Mouse (Mus musculus) right cerebral cortex, postnatal 25 days (tissue): Measurements from ENCODE around the gene Rhoj.

Experiments
- DNase-seq: peaks from one replicate; pipeline ENCODE4 v3.0.0; 2022

Rhoj gene

DNA sequence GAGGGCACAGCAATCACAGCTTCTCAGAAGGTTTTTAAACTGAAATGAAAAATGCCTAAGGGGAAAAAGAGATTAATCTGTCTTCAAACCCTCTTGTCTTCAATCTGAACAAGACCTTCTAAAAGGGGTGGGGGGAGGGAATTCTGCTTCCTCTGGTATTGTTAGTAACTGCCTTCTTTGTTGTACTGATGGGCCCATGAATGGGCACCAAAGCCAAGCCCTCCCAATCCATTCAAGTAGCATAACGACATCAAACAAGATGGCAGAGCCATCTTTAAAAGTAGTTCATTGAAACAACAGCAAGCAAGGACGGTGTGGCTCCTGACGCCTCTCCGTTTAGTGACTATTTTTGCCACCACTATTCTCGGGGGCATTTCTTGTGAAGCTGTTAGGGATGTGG lies 42.6 kb downstream of the Rhoj start:
- no peak for DNase-seq

DNA sequence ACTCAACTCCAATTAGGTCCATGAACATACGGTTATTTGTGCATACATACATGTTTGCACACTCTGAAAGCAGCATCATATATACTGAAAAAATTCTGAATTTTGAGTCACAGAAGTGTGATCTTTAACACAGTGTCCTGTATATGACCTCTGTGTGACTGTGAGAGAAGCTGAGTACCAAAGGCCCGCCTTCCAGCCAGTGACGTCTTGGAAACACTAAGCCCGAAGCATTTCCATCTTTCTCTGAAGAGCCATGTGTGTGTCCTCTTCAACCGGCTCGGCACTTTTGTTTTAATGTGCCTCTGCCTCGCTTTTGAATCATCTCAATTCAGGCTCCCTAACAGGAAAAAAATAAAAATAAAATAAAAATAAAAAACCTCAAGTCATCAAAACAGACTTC lies 43.7 kb downstream of the Rhoj start:
- DNase-seq: no peak

DNA sequence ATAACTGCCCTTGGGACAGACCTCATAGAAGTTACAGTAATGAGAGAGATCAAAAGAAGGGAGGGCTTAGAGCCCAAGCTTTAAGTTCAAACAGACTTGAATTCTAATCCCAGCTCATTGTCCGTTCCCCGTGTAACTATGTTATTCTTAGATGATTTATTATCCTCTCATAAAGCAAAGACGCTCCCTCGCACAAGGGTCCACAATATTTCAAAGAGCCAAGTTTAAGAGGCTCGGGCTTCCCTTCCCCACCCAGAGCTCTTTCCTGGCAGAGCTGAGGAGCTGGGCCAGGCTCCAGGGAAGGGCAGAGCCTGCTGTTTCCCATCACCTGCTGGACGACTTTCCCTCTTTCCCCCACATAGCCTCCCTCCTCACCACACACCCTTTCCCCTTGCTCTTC lies 44.3 kb downstream of the Rhoj start:
- DNase-seq: no peak

DNA sequence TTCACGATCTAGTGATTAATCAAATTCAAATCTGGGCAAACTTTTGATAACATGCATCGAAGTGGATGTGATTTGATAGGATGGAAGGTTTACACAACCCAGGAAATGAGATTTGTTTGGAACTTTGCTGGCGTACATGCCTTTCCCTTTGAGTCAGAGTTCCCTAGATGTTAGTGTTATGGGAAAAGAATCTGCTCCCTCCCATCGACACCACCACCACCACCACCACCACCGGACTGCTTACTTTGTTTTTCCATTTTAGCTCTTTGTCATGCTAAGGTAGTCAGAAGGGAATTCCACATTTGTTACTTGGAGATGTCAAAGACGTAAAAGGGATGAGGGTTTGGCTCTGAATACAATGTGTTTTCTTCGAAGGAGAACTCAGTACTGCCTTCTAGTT lies 46.2 kb downstream of the Rhoj start:
- no peak for DNase-seq

DNA sequence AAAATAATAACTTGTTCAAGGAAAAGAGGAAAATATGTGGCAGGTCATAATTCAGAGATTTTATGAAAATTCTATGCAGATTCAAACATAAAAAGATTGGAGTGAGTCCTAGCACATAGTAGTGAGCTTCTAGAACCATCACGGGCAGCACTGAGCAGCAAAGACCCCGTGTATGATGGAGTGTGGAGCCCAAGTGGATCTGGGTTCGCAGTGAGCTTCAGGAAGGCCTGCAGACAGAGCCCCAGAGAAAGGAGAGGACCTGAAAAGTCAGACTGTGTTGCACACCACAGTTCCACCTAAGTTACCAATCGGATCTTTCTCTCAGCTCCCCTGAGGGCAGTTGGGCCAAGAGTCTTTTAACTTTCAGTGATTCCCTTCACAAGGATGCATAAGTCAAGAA lies 49.7 kb downstream of the Rhoj start:
- DNase-seq: no peak

DNA sequence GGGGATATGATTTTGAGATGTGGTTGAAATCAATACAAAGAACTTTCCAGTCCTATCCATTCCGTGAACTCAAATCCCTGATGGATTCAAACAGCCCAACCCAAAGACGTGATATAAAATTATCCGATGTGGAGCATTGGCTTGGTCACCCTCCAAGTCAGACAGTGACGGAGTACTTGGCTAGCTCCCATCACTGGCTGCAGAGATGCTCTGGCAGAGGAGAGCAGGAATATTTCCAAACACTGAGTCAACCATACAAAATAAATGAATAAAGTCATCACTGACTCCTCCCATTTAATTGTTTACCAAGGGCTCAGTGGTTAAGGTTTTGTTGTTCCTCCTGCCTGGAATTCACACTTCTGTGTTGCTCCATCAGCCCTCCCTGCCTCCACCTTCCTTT lies 50.6 kb downstream of the Rhoj start:
- no peak for DNase-seq

DNA sequence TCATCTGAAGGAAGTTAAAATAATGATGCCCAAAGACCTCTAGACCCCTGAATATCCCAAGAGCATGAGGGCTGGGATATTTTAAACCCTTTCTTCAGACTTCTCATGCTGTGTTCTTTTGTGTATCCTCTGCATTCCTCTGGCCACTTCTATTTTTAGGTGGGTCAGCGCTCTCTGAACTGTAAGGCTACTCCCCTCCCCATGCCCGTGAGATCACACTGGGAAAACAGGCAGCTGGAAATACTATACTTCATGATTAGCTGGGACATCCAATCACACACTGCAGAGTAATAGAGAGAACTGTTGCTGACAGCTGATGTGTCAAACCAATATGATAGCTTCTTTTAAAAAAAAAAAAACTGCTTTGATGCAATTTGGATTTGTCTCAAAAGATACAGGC lies 51.4 kb downstream of the Rhoj start:
- DNase-seq: no peak

DNA sequence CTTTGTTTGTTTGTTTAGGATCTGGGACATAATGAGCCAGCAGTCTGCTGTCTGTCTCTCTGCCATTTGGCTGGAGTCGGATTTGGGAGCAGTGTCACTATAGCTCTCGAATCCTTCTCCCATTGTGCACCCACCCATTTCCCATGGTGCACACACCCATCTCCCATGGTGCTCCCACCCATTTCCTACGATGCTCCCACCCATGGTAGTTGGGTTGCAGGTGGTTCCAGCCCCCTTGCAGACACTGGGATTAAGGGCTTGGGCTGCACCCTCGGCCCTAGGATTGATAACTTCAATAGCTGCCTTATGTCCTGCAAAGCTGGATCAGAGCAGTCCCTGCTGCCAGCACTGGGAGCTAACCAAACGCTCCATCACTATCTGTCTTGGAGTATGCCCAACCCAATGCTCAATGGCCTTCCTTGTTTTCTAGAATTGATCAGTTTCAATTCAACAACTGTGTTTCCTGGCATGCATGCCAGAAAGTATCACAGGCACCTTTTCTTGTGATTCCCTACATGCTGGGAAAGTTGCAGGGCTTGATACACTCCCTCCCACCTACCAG lies 51.9 kb downstream of the Rhoj start:
- DNase-seq: no peak

DNA sequence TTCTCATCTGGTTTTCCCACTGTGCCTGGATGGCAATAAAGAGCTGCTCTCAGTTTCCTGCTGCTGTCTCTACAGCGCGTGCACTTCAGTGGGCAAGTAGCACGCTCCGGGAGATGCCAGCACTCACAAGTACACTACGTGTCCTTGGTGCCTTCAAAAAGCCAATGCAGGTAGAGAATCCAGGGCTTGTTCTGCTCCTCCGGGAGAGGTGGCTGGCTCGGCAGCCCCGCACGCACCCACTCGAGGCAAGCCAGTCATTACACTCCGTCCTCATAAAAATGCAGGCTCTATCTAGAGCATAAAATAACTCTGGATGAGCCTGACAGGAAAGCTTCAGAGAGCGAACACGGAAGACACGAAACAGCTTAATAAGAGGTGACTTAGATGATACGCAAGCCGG lies 54.3 kb downstream of the Rhoj start:
- no peak for DNase-seq

DNA sequence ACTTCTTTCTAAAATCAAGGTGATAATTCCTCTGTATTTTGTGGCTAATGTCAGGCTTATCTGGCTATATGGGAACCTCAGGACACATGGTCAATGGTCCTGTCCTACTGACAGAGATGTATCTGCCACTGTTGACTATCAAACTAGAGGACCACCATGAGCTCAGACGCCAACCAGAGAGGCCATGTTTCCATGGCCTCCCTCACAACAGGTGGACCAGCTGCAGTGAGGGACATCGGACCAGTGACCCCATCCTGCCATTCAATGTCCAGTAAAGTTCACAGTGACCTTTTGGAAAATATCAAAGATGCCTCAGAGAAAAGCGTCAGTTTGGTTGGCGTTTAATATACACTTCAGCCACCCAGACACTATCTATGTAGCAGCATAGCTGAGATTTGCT lies 56.3 kb downstream of the Rhoj start:
- no peak for DNase-seq

DNA sequence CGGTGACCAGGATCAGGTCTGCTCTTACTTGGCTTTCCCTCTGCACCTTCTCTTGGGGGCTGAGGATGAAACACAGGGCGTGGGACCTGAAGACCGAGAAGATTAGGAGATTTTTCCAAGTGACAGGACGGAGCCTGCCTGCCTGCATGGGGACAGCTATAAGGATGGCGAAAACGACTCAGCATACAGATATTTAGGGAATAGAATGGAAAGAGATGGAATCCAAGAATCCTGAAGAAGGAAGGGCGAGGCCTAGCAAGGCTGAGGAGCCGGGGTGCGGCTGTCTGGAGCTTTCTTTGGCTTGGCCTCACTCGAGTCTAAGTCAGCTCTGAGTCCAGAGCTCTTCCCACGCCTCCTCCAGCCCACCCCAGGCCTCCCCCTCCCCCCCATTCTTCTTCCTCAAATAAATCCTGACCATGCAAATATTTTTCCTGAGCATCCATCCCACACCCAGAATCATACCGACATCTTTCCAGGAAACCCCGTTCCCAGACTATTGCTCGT lies 57.6 kb downstream of the Rhoj start:
- no peak for DNase-seq

DNA sequence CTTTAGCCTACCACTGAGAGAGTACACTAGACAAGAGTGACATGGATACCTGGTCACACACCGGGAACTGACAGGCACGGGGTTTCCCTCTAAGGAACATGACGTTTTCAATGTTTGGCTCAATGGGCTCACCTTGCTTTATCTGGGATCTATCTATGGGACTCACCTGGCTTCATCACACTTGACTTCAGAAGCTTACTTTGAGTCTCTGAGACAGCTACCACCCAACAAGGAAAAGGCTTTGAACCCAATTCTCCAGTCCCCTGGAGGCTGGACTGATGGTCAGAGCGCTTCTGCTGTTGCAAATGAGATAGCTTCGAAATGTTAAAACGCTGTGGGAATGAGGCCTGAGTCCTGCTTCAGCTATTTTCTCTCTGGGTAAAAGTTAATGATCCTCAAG lies 59.2 kb downstream of the Rhoj start:
- DNase-seq: no peak

DNA sequence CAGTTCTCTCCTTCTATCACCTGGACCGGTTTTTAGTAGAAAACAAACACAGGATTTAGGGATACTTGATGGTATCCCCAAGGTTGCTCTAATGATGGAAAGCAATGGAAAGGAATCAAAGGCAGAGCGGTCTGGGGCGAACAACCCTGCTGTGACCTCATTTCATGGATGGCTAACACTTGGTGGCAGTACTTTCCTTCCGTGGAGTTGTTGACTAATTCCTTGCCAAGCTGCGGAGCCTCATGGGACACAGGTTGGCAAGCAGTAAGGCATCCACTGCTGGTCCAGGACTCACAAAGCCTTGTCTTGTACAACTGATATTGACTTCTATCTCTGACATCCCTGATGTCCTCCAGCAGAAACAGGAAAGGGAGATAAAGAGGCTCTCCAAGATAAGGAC lies 60.4 kb downstream of the Rhoj start:
- DNase-seq: no peak

DNA sequence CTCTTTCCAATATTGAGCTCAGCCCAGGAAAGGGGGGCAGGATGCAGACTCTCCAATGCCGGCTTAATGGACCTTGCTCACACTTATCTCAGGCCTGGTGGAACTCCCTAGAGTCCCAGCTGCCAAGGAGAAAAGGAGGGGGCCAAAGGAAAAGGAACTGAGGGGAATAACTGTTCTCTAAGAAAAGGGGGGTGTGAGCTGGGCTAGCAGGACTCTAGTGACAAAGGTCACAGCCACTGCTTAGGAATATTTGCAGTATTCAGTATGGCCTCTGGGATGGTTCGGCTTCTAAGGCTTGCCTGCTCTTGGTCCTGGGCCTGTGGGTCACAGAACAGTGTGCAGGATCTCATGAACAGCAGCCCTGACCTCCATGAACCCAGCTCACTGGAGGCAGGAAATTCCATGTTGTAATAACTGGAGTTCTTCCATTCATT lies 61.3 kb downstream of the Rhoj start:
- no peak for DNase-seq

DNA sequence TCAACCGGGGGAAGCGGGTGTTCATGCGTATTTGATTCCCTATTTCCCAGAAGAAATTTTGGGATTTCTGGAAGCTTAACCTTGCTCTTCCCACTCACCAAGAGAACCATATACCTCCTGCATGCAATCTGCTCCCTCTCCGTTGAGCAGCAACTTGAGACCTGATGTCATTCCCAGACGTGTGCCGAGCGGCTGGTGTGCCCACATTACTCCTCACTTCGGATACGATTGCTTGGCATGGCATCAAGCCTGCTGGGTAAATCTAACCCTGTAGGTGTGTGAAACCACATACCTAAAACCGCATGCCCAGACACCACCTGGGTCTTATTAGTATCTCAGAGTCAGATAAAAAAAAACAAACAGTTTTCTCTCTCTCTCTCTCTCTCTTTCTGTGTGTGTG lies 66.3 kb downstream of the Rhoj start:
- DNase-seq: no peak

DNA sequence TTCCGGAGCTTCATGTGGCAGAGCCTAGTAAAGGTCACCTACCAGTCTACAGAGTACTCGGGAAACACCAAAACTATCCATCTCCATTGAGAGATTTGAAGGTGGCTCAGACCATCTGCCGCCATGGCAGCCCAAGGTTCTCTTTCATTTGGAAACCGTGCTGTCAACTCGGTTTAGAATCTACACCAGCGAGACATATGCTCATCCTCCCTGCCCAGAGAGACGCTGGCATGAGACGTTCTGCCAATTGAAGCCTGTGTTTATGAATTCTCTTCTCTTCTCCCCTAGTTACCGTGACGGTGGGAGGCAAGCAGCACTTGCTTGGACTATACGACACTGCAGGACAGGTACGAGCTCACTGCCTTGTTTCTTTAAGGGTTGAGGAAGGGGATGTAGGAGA lies 66.9 kb downstream of the Rhoj start:
- DNase-seq: no peak

DNA sequence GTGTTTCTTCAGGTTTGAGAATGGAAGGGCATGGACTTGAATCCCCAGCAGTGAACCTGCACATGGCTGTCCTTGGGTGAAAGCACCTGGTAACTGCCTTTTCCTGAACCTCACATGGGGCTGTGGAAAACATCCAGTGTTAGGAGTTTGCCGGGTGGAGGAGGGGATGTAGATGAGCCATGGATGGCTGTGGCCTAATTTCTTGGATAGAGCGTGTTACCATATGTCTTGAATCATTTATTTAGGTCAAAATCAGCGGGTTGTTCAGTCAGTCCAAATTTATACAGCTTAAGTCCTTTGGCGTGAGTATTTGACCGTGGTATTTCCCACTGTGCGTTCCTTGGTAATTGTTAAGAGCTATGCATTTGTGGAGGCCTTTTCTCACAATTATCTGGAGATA lies 68.0 kb downstream of the Rhoj start:
- no peak for DNase-seq

DNA sequence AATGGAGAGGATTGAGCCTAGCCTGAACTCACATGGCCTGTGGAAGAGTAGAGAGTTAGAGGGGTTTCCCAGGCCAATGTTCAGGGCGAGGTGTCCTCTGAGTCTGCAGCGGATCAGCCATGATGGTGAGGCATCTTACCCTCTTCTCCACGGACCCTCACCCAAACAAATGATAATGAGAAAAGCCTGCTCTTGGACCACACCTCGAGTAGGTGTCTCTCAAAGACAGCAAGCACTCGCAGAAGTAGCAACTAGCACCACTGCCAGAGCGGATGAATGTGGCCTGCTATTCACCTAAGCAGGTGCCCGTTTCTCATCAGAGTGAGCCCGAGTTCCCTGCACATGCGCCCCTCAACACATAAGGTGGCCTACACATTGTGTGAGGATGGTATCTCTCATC lies 78.6 kb downstream of the Rhoj start:
- DNase-seq: no peak

DNA sequence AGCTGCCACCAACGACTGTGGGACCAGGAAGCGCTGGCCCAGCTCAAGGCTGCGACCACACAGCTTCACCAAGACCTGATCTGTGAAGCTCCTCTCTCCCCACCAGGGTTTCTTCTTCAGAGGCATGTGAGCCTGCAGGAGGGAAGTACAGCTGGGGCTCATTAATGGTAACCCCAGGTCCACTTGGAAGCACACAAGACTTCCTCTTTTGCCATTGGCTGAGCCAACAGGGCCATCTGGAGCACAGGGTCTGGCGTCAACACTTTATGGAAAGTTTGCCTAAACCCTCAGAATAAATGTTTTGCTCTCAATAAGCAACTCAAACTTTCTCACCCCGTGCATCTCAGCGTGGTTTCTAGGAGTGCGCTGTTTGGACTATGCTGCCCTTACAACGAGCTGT lies 79.0 kb downstream of the Rhoj start:
- no peak for DNase-seq

DNA sequence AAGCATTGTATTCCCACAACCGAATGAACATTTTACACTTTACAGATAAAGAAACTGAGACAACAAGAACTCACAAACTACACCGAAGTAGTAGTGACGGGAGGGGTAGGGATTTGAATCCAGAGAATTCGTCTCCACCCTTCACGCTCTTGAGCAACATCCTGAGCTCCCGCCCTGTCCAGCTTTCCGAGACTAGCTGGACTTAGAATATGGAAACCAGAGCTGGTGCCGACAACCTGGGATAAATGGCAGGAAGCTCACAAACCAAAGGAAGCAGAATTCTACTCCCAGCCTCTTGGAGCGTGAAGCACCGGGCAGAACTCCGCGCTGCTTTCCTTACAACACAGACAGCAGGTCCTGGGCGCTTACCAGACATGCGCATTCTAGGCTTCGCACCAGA lies 79.7 kb downstream of the Rhoj start:
- DNase-seq: no peak

DNA sequence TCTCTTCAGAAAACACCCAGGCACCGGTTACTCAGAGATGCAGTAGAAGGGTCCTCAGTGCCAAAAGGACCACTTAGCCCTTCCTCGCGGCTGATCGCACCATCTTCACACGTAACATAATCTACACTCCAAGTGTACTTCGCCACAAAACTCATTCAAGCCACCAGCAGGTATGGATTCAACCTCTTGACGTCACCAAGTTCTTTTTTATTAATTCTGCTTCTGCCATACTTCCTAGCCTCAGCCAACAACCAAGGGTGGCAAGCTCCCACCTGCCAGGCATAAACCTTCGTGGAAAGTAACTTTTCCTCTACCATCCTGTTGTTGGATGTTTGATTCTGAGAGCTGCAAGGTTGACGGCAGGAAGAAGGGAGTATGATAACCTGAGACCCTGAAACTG lies 80.4 kb downstream of the Rhoj start:
- no peak for DNase-seq

DNA sequence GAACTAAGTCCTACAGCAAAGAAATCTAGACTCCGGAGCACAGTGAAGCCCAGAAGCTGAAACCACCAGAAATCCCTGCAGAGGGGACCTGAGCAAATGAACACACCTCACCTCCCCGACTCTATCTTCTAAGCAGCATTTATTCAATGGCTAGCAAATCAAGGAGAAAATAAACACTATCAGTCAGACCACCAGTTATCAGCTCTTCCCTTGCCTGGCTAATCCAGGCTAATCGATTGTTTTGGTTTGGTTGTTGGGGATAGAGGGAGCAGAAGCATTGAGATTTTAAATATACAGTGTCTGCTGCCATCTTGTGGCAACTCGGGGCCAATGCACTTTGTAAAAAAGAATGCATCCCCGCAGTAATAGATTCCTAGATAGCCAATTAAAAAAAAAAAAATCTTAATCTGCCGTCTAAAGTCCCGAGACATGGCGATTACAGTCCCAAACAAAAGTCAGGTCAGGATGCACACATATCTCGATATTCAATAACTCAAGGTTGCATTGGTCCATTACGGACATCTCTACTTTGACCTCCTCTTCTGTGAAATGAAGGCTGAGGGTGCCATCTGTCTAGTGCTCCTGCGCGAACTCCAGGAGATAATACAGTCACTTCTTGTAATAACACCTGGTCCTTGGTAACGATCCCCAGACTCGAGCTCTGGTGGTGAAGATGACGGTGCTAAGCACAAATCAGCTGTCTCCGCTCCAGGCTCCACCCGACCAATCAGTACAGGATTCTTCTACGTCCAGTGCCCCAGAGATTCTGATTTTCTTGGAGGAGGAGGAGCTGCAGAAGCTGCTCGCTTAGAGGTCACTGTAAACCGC lies 81.4 kb downstream of the Rhoj start:
- DNase-seq: peak; percentile 48

DNA sequence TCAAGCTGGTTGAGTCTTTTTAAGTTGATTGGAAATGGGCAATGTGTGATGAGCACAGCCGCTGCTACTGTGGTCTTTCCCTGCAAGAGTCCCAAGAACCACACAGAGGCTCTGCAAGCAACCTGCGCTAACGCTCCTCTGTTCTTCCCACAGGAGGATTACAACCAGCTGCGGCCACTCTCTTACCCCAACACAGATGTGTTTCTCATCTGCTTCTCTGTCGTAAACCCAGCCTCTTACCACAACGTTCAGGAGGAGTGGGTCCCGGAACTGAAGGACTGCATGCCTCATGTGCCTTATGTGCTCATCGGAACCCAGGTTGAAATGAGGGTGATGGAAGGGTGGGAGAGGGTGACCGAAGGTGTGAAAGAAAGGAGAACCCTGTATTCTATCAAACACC lies 83.4 kb downstream of the Rhoj start:
- no peak for DNase-seq

DNA sequence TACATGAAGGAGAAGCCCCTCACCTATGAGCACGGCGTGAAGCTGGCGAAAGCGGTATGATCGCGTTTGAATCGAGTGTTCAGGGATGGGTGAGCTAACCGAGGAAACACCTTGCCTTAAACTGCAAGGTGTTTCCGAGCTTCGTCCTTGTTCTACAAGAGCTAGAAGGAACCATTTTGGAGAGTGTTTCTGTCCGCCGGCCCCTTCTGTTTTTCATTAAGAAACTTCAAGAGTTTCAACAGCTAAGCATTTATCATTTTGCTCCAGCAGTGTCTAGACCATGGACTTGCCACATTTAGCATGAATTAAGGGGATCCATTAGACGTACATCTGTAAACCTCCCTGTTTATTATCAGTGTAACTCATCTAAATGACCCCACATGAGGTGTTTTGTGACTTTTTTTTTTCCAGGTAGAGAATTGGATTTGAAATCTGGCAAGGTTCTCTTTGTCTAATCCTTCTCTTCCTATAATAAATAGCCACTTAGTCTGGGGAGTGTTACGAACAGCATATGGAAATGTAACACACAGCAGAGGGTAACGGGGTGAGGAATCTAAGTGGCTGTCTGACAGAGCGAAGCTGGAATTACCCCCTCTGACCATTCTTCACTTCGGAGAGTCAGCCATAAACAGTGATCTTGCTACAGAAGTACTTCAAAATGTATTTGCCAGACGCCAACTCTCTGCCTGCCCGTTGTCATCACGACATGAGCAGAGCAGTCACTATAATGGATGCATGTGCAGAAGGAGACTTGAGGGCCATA lies 86.1 kb downstream of the Rhoj start:
- DNase-seq: no peak
